Mouse (Mus musculus): ENCODE measurements at regions not wholly inside any gene's neighbourhood (a gene's known extent, or its start where the extent isn't known, plus 50 kb on each side); places are given as distances from the start of the nearest gene placed in this dataset.
"Not testable (repeated sequence)": the region's sequence is repeated elsewhere in the genome, so short reads cannot be mapped to it uniquely, and the experiment has no call there.

DNA sequence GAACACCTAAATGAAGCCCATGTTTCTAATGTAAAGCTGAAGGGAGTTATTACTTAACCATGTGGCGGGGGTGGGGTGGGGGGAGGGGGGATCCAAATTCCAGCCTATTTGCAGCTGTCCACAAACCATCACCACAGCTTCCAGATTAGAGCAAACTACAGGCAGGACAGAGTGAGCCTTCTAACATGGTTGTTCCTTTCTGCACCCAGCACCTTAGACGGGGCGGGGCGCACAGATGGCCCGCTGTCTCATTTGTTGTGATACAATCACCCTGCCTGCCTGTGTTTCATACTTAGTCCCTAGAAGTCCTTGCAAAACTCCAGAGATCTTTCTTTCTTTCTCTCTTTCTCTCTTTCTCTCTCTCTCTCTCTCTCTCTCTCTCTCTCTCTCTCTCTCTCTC, 182.8 kb upstream of the Arhgap18 start:
- TF ChIP-seq FLI1 (IDR thresholded peaks at IDR 0.05; ENCODE audit: low read length) (no peak), GATA1 (IDR thresholded peaks at IDR 0.05; ENCODE audit: borderline replicate concordance, low read length) (no peak)
- Histone ChIP-seq H3K9me3 (no peaks in the 10 kb centered on the region), H3K4me3 (replicated peaks) (no peak overlapping the region), H3K4me1 (no peaks in the 10 kb centered on the region), H3K36me3 (replicated peaks; ENCODE audit: low read length) (no peaks in the 10 kb centered on the region), H3K27me3 (replicated peaks) (no peaks in the 10 kb centered on the region)

DNA sequence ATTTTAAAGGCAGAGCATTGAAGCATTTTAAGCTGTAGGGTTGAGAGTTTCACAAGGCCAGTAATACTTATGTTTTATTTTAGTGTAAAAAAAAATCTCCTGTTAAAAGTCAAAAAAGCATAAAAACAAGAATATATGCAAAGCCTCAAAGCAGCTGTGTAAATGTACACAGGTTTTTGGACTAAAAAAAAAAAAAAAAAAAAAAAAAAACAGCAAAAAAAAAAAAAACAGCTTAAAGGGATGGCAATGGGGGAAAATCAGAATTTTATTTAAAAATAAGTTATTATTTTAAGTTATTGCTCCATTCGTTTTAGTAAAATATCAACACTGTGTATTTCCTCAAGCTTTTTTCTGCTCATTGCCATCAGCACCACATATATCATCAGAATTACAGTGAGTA, 181.8 kb upstream of the Arhgap18 start:
- H3K9me3 ChIP-seq, result no peaks in the 10 kb centered on the region
- no peak for TF ChIP-seq GATA1 (IDR thresholded peaks at IDR 0.05; ENCODE audit: borderline replicate concordance, low read length)
- TF ChIP-seq FLI1 (IDR thresholded peaks at IDR 0.05; ENCODE audit: low read length), result no peak

DNA sequence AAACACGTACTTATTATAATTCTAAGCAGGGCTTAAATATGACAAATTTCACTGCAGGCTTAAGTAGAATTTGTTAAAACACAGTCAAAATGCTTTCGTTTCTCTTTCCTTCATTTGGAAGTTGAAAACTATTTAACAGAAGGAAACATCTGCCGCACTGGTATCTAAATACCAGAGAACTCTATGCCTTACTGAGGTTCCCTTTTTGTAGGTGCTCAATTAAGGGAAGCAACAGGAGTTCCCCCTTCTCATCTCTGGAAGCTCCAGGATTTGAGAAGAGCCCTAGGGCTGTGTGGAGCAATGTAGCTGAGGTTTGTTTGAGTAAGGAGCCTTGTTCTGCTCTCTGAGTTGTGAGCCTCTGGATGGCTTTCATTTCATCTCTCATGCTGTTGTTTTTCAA, 177.1 kb upstream of the Arhgap18 start:
- Histone ChIP-seq H3K27me3 (replicated peaks) (no peaks in the 10 kb centered on the region), H3K36me3 (replicated peaks; ENCODE audit: low read length) (no peaks in the 10 kb centered on the region), H3K4me3 (replicated peaks) (no peak overlapping the region), H3K9me3 (no peaks in the 10 kb centered on the region), H3K4me1 (no peaks in the 10 kb centered on the region)
- TF ChIP-seq GATA1 (IDR thresholded peaks at IDR 0.05; ENCODE audit: borderline replicate concordance, low read length) (no peak), FLI1 (IDR thresholded peaks at IDR 0.05; ENCODE audit: low read length) (no peak)

More for the DNA sequence above, 181.8 kb upstream of the Arhgap18 start:
- Histone ChIP-seq H3K4me1 (no peaks in the 10 kb centered on the region), H3K36me3 (replicated peaks; ENCODE audit: low read length) (no peaks in the 10 kb centered on the region), H3K4me3 (replicated peaks) (no peak overlapping the region), H3K27me3 (replicated peaks) (no peaks in the 10 kb centered on the region)

DNA sequence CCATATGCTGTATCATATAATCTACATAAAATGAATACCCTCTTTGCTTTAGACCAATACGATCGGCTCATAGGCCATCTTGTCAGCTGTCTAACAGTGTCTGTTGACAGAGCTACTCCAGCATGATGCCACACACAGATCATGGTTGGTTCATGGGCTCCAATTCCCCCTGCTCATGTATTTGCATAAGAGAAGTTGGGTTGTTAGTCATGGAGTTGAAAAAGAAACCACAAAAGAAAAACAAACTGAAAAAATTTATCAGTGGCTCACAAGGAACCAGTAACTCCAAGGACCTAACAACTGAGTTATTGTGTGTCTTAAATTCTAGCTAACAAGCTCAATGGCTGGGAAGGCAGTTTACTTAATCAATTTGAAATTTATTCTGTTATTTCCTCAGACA, 176.1 kb upstream of the Arhgap18 start:
- no peak overlapping the region for H3K4me3 ChIP-seq (replicated peaks)
- no peak for TF ChIP-seq FLI1 (IDR thresholded peaks at IDR 0.05; ENCODE audit: low read length)
- TF ChIP-seq GATA1 (IDR thresholded peaks at IDR 0.05; ENCODE audit: borderline replicate concordance, low read length), result no peak
- H3K36me3 ChIP-seq (replicated peaks; ENCODE audit: low read length), result no peaks in the 10 kb centered on the region
- H3K27me3 ChIP-seq (replicated peaks), result no peaks in the 10 kb centered on the region
- H3K4me1 ChIP-seq, result no peaks in the 10 kb centered on the region
- no peaks in the 10 kb centered on the region for H3K9me3 ChIP-seq

DNA sequence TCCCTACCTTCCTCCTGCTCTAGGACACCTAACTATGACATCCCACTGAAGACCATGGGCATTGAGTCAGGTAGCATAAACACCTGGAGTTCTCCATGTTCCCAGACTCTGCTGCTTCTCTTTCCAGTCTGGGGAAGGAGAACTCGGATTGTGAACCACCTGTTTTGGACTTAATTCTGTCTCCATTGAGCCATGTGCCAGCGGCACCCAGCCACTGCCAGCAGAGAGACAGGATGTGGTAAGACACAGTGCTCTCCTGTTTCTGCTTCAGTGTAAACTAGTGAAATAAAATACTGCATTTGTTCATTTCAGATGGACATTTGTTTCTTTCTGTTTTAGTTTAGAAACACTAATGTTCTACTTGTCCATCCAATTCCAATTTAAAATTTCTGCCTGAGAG, 168.1 kb upstream of the Arhgap18 start:
- H3K9me3 ChIP-seq, result peaks cover 13% of the 10 kb centered on the region
- no peaks in the 10 kb centered on the region for H3K27me3 ChIP-seq (replicated peaks)
- no peak for TF ChIP-seq GATA1 (IDR thresholded peaks at IDR 0.05; ENCODE audit: borderline replicate concordance, low read length)
- TF ChIP-seq FLI1 (IDR thresholded peaks at IDR 0.05; ENCODE audit: low read length), result no peak
- no peaks in the 10 kb centered on the region for H3K4me1 ChIP-seq
- H3K4me3 ChIP-seq (replicated peaks), result no peak overlapping the region
- no peaks in the 10 kb centered on the region for H3K36me3 ChIP-seq (replicated peaks; ENCODE audit: low read length)

DNA sequence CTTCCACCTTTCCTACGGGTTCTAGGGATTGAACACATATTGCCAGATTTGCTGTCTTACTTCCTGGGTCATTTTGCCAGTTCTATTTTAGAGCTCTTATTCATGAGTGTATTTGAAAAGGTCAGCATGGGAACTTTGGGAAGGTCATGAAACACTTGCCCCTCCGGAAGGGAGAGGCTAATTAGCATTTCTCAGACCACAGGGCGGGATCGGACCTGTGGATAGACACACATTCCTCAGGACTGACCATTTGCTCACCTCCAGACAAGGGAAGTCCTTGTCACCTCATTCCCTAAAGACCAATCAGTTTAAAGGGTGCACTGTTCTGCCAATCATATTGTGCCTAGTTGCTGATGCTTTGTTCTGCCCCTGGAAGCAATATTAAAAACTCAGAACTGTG, 146.1 kb upstream of the Arhgap18 start:
- not testable (repeated sequence) for H3K4me3 ChIP-seq (replicated peaks); H3K9me3 ChIP-seq; H3K4me1 ChIP-seq; H3K36me3 ChIP-seq (replicated peaks; ENCODE audit: low read length); H3K27me3 ChIP-seq (replicated peaks)

DNA sequence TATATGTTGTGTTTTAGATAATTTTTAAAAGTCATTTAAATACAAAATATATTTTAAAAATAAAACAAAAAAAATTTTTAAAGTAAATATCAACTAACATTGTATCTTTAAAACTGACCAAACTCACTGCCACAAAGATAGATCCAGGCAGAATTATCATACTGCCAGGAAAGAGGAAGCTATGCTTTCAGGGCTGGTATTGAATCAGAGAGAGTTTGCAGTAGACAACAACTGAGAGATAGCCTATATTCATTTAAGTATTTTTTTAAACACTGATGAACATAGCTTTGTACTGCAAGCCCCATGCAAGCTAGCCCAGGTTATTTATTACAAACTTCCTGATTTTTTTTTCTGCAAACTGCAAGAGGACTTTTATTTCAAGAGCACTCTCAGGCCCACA, 142.0 kb upstream of the Arhgap18 start:
- Histone ChIP-seq H3K4me3 (replicated peaks) (no peak overlapping the region), H3K27me3 (replicated peaks) (no peaks in the 10 kb centered on the region), H3K9me3 (no peaks in the 10 kb centered on the region), H3K4me1 (no peaks in the 10 kb centered on the region), H3K36me3 (replicated peaks; ENCODE audit: low read length) (no peaks in the 10 kb centered on the region)
- TF ChIP-seq GATA1 (IDR thresholded peaks at IDR 0.05; ENCODE audit: borderline replicate concordance, low read length) (no peak), FLI1 (IDR thresholded peaks at IDR 0.05; ENCODE audit: low read length) (no peak)

DNA sequence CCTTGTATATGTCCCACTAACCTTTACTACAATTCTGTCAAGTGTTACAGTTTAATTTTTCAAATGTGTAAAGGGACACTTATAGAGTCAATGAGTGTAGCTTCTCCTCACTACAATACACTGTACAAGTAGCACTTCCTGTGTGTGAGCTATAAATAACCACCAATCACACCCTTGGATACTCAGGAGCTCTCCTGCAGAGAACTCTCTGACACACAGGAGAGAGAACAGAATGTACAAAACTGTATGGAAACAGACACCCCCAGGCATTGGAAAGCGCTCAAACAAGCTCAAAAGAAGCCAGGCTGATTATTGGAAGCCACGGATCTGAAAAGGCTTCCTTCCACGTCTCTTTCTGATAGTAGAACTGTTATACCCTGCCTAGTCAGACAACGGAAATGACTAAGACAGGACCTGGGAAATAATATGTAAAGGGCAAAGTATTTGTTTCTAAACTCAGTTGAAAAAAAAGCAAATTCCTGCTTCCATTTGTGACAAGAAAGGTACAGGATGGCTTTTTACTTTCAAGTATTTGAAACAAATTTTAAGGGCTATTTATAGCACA, 122.9 kb upstream of the Arhgap18 start:
- TF ChIP-seq GATA1 (IDR thresholded peaks at IDR 0.05; ENCODE audit: borderline replicate concordance, low read length) (no peak), FLI1 (IDR thresholded peaks at IDR 0.05; ENCODE audit: low read length) (no peak)
- H3K4me1 ChIP-seq, result no peaks in the 10 kb centered on the region
- H3K4me3 ChIP-seq (replicated peaks), result no peak overlapping the region
- H3K36me3 ChIP-seq (replicated peaks; ENCODE audit: low read length), result no peaks in the 10 kb centered on the region
- H3K9me3 ChIP-seq, result no peaks in the 10 kb centered on the region
- no peaks in the 10 kb centered on the region for H3K27me3 ChIP-seq (replicated peaks)

DNA sequence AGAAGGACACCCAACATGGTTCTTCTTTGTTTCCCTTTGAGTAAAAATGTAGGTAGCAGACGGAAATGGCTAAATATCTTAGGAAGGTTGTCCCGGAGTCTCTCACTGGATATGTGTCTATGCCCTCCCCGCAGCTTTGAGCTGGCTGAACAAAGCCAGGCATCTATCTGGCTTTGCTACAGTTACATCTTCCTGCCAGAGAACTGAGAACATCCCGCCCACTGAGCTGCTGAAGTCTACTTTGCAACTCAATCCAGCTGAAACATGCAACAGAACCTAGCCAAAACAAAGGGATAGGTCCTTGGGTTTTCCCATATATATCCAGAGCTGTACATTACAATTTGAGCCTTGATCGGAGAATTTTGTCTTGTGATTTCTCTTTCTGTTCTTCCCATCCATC, 121.0 kb upstream of the Arhgap18 start:
- Histone ChIP-seq H3K4me3 (replicated peaks) (no peak overlapping the region), H3K9me3 (no peaks in the 10 kb centered on the region)
- TF ChIP-seq GATA1 (IDR thresholded peaks at IDR 0.05; ENCODE audit: borderline replicate concordance, low read length) (no peak), FLI1 (IDR thresholded peaks at IDR 0.05; ENCODE audit: low read length) (no peak)

DNA sequence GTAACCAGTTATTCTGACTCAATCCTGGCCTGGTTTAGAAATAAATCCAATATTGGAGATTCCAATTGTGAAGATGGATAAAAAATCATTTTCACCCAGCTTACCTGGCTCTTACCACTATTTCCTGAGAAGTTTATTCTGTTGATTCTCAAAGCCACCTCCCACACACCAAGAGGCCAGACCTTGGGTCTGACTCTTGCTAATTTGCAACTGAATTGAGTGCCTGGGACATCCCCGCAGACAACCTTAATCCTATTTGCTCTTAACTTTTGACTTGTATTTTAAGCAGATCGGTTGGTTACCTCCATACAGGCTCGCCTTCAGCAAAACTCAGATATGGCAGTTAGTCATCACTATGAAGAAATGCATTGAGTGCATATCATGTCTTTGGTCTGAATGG, 115.8 kb upstream of the Arhgap18 start:
- Histone ChIP-seq H3K4me3 (replicated peaks) (no peak overlapping the region), H3K9me3 (no peaks in the 10 kb centered on the region), H3K27me3 (replicated peaks) (no peaks in the 10 kb centered on the region), H3K36me3 (replicated peaks; ENCODE audit: low read length) (no peaks in the 10 kb centered on the region), H3K4me1 (no peaks in the 10 kb centered on the region)
- no peak for TF ChIP-seq GATA1 (IDR thresholded peaks at IDR 0.05; ENCODE audit: borderline replicate concordance, low read length)
- TF ChIP-seq FLI1 (IDR thresholded peaks at IDR 0.05; ENCODE audit: low read length), result no peak

More for the DNA sequence above, 121.0 kb upstream of the Arhgap18 start:
- H3K4me1 ChIP-seq, result no peaks in the 10 kb centered on the region
- no peaks in the 10 kb centered on the region for H3K27me3 ChIP-seq (replicated peaks)
- H3K36me3 ChIP-seq (replicated peaks; ENCODE audit: low read length), result no peaks in the 10 kb centered on the region

DNA sequence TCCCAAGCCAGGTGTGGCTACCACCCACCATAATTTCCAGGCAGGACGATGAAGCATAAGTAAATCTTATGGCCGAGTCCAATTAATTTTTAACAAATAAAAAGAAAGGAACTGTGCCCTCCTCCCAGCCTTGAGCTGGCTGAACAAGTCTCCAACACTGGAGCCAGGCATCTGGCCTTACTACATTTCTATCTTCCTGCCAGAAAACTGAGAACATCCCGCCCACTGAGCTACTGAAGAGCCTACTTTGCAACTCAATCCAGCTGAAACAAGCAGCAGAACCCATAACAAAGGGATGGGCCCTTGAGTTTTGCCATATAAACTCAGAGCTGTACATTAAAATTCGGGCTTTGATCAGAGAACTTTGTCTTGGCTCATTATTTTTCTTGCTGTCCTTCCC, 115.2 kb upstream of the Arhgap18 start:
- H3K27me3 ChIP-seq (replicated peaks), result no peaks in the 10 kb centered on the region
- no peaks in the 10 kb centered on the region for H3K36me3 ChIP-seq (replicated peaks; ENCODE audit: low read length)
- no peak overlapping the region for H3K4me3 ChIP-seq (replicated peaks)
- no peaks in the 10 kb centered on the region for H3K9me3 ChIP-seq
- TF ChIP-seq GATA1 (IDR thresholded peaks at IDR 0.05; ENCODE audit: borderline replicate concordance, low read length) (no peak), FLI1 (IDR thresholded peaks at IDR 0.05; ENCODE audit: low read length) (no peak)
- no peaks in the 10 kb centered on the region for H3K4me1 ChIP-seq

All from megakaryocyte, embryonic 14.5 days (primary cell).